Mouse (Mus musculus) layer of hippocampus, adult 8-10 months (tissue): ENCODE results near the gene Slc2a3. TPM values are rescaled to one million over a fixed set of nuclear protein-coding genes. Genes with fewer than 3 reads are reported as not detected.
"Not testable (repeated sequence)": the region's sequence is repeated elsewhere in the genome, so short reads cannot be mapped to it uniquely, and the experiment has no call there.

ENCODE experiments used
- DNase-seq, 2 experiments: peaks; one replicate each; pipeline ENCODE4 v3.0.0; 2022; ENCODE audit warnings: low spot score in 2 of 2
- total RNA-seq, 4 experiments: library from RNA; stranded (reverse); gene quantifications; 2 replicates each; pipeline ENCODE4 v1.2.4; 2022

The Slc2a3 gene
- total RNA-seq, 4 experiments from 2014 or later: 89.0 to 124 (median 100) TPM

- peak; percentile 65 to 73 for DNase-seq
Measured at GRCm38 (mm10) chr6:122764446-122765297, 36.8 kb downstream of the Slc2a3 start.

- DNase-seq: no peak
Measured at GRCm38 (mm10) chr6:122763844-122764445, 37.5 kb downstream of the Slc2a3 start.

- DNase-seq: no peak
Measured at GRCm38 (mm10) chr6:122762952-122763700, 38.3 kb downstream of the Slc2a3 start.

GRCm38 (mm10) chr6:122762480-122762879 lies 39.0 kb downstream of the Slc2a3 start:
- DNase-seq: no peak

- no peak for DNase-seq
Measured at GRCm38 (mm10) chr6:122761901-122762300, 39.5 kb downstream of the Slc2a3 start.

- DNase-seq: peak; percentile 80 to 87
Measured at GRCm38 (mm10) chr6:122761011-122761599, 40.3 kb downstream of the Slc2a3 start.

GRCm38 (mm10) chr6:122758732-122759131 lies 42.7 kb downstream of the Slc2a3 start:
- no peak for DNase-seq

- no peak for DNase-seq
Measured at GRCm38 (mm10) chr6:122755913-122756312, 45.5 kb downstream of the Slc2a3 start.

GRCm38 (mm10) chr6:122750579-122750978 lies 50.9 kb downstream of the Slc2a3 start:
- DNase-seq: no peak

GRCm38 (mm10) chr6:122744505-122745249 lies 56.8 kb downstream of the Slc2a3 start:
- no peak for DNase-seq

- DNase-seq: no peak
Measured at GRCm38 (mm10) chr6:122743353-122743752, 58.1 kb downstream of the Slc2a3 start.

- peak in 1 of 2 experiments; percentile 60 for DNase-seq
Measured at GRCm38 (mm10) chr6:122742228-122742899, 59.1 kb downstream of the Slc2a3 start.

- no peak for DNase-seq
Measured at GRCm38 (mm10) chr6:122741460-122742227, 59.8 kb downstream of the Slc2a3 start.

- peak; percentile 62 to 70 for DNase-seq
Measured at GRCm38 (mm10) chr6:122739952-122740351, 61.5 kb downstream of the Slc2a3 start.

GRCm38 (mm10) chr6:122719942-122720341 lies 81.5 kb downstream of the Slc2a3 start:
- DNase-seq: peak in 1 of 2 experiments; percentile 81

- DNase-seq: not testable (repeated sequence)
Measured at GRCm38 (mm10) chr6:122718224-122718623, 83.2 kb downstream of the Slc2a3 start.

GRCm38 (mm10) chr6:122715886-122716285 lies 85.6 kb downstream of the Slc2a3 start:
- no peak for DNase-seq

GRCm38 (mm10) chr6:122714707-122715365 lies 86.6 kb downstream of the Slc2a3 start:
- no peak for DNase-seq

- DNase-seq: not testable (repeated sequence)
Measured at GRCm38 (mm10) chr6:122713116-122713515, 88.3 kb downstream of the Slc2a3 start.
